Mouse (Mus musculus): ENCODE results near the gene Prx. TPM values are rescaled to one million over a fixed set of nuclear protein-coding genes. Genes with fewer than 3 reads are reported as not detected.
"Not testable (repeated sequence)": the region's sequence is repeated elsewhere in the genome, so short reads cannot be mapped to it uniquely, and the experiment has no call there.

Gene Prx
- total RNA-seq, 2 experiments from 2014 or later = 0.43 TPM; not detected in 1

DNA sequence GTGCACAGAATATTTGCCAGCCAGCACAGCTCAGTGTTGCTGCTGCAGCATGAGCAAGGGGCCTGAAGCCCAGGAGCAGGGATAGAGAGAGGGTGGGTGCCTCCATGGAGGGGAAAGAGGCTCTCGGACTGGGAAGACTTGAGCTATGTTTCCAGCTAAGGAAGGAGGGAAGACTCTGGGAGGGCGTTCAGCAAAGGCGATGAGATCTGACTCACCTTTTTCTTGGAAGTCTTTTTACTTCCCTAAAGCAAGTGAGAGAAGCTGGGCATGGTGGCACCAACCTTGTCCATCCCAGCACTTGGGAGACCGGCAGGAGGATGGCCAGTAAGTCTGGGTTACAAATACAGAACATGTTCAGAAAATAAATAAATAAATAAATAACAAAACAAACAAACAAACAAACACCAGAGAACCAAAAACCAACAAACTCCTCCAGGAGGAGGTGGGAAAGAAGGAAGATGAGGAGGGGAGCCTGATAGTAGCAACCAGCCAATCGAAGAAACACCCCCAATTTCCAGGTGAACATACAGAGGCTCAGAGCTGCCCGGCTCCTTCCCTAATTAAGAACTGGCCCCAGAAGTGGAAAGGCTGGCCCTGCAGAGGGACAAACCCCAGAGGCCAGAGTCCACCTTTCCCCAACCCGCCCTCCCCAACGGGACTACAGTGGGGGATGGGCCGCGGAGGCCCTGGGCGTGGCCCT lies 18.0 kb upstream of the Prx start:
- ATAC-seq (replicated peaks; ENCODE audit: low FRiP score, poor library complexity, severe bottlenecking) = no peak

DNA sequence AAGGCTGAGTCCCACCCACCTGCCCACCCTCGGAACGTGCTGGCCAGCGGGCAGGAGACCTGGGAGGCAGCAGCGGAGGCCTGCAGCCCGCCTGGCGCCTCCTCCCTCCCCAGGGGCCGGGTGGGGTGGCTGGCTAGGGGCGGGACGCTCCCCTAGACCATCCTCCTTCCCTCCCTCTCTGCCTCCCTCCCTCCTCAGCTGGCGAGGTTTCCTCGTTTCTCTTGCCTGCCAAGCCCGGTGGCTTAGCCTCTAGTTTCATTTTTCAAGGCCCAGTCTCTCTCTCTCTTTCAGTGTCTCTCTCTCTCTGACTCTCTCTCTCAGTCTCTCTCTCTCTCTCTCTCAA lies 17.5 kb upstream of the Prx start:
- peak; percentile 92 for ATAC-seq (replicated peaks; ENCODE audit: low FRiP score, poor library complexity, severe bottlenecking)

DNA sequence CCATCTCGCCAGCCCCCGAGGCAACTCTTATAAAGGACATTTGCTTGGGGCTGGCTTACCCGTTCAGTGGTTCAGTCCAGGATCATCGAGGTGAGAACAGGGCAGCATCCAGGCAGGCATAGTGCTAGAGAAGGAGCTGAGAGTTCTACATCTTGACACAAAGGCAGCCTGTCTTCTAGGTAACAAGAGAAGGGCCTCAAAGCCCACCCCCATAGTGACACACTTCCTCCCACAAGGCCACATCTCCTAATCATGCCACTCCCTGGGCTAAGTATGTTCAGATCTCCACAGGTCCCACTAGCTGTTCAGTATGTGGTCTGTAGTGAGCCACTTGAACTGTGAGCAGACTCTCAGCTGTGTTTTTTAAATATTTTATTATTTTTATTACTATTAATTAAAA lies 15.3 kb upstream of the Prx start:
- ATAC-seq (replicated peaks; ENCODE audit: low FRiP score, poor library complexity, severe bottlenecking) = no peak

DNA sequence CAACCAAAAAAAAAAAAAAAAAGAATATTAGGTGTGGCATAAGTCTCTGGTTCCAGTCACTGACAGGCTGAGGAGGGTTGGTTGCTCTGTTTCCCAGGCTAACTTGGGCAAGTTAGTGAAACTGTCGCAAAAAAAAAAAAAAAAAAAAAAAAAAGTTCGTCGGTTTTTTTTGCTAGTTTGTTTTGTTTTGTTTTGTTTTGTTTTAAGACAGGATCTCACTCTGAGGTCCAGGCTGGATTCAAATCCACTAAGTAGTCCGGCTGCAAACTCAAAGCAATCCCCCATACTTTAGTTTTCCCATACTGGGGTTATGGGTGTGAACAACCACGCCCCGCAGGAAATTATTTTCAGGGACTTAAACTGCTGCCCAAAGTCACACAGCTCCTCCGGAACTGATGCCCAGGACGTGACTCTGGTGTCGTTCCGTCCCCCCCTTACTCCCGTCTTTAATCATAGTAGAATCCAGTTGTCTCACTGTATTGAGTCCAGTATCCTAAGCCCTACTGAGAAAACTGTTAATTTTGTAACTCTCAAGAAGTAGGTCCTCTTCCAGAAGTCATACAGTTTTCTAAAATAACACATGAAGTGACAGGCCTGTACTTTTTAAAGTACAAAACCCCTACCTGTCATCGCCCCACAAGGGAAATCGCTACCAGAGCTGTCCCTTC lies 12.9 kb upstream of the Prx start:
- ATAC-seq (replicated peaks; ENCODE audit: low FRiP score, poor library complexity, severe bottlenecking) = 0 out of 2 replicates have a peak, but pooled peaks have one; percentile 5

DNA sequence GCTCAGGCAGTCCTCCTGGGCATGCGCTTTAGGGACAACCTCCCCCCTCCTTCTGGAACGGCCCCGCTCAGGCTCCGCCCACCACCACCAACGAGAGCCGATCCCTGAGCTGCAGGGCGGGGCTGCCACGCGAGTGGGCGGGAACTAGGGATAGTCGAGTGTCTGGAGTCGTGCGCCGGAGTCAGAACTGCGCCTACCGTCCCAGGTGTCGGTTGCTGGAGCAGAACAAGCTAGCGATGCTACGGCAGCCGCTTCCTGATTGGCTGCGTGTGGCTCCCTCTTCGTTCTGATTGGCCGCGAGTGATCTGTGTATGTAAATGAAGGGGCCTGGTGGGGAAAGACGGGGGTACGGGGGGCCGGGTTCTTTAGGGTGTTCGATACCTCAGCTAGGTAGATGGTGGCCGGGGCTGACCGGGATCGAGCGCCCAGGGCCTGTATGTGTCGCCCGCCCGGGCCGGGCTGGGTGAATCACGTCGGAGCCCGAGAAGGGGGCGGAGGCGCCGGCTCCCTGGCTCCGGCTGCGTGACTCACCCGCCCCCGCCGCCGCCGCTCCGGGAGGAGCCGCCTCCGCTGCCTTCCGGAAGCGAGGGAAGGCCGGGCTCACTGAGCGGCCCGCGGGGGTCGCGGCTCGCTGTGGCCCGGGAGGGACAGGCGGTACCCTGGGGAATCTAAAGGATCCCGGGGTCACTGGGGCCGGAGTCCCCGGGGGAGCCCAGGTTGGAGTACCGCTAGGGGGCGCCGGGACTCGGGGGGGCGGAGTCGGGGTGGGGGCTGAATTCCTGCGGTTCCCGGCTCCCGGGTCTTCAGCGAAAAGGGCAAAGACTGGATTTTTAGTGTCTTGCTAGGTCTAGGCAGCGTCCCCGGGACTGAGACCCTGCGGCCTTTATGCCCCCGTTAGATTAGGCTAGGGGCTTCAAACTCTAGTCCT lies 12.1 kb upstream of the Prx start, which contains the start of gene Sertad1:
Sertad1 (plus strand) TSS at position 141 of the 928 bp plus-strand sequence.
- ATAC-seq (replicated peaks; ENCODE audit: low FRiP score, poor library complexity, severe bottlenecking) = peak; percentile 79

DNA sequence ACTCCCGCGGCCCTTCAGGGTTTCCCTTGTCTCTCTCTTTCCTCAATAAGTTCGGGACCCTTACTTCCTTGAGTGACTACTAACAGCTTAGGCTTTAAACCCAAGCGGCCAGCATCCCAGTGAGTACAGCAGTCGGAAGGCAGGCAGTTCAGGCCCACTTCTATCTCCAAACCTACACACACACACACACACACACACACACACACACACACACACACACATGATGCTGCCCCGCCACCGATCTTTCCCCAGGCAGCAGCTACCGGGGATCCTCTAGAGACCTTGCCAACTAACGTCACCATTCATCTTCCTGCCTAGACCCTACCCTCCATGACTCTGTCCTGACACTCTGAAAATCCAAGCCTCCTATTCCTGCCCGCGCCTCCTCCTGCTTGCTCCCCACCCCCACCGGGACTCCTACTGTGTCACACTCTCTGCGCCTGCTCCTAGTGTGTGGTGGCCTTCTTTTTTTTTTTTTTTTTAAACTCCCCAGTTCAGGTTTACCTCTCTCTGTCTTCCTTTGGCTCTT lies 11.3 kb upstream of the Prx start:
- ATAC-seq (replicated peaks; ENCODE audit: low FRiP score, poor library complexity, severe bottlenecking) = no peak

DNA sequence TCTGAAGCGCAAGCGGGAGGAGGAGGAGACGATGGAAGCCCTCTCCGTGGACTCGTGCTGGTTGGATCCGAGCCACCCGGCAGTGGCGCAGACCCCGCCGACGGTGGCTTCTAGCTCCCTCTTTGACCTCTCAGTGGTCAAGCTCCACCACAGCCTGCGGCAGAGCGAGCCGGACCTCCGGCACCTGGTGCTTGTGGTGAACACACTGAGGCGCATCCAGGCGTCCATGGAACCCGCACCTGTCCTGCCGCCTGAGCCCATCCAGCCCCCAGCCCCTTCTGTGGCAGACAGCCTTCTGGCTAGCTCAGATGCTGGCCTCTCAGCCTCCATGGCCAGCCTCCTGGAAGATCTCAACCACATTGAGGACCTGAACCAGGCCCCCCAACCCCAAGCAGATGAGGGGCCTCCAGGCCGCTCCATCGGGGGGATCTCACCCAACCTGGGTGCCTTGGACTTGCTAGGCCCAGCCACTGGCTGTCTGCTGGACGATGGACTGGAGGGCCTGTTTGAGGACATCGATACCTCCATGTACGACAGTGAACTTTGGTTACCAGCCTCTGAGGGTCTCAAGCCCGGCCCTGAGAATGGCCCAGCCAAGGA lies 9.8 kb upstream of the Prx start:
- ATAC-seq (replicated peaks; ENCODE audit: low FRiP score, poor library complexity, severe bottlenecking) = no peak

DNA sequence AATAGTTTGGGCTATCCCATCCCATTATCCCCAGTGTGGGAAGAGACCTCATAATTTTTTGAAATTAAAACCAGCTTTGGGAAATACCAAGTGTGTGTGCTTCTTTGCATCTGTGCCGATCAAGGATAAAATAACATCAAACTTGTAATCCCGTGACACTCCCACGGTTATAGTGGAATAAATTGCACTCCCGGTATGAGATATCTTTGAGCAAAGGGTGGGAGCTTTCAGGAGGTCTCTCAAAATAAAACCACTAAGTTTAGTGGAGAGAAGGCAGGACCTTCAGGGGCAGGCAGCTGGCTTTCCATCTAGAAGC lies 8.9 kb upstream of the Prx start:
- ATAC-seq (replicated peaks; ENCODE audit: low FRiP score, poor library complexity, severe bottlenecking) = no peak

DNA sequence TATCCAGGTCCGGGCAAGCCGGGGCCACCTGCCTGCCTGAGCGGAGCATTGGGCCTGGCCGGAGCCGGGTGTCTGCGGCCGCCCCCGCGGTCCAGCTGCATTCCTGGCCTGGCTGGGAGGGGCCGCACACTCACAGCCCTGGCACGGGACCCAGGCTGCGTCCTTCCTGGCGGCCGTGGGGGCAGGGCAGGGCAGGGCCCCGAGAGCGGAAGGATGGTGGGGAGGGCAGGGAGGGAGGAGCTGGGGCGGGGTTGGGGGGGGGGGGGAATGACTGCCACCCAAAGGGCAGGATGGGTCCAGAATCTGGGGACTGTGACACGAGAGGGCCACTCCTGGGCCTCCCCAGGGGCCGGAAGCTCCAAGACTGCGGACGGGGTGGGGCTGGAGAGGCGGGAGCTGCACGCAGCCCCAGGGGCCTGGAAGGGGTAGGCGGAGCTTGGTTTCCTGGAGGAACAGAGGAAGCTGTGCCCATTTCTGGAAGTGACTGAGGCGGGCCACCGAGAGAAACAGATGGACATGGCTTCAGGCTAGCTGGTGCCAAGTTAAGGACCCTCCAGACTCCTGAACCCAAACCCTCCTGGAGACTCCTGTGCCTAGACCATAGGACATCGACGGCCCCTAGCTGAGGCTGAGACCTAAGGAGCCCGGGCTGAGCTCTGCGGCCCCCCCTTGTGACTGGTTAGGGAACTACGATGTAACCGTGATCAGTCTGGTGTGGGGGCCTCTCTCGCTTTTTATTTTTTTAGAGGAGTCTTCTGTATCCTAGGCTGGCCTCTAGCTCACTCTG lies 8.4 kb upstream of the Prx start:
- ATAC-seq (replicated peaks; ENCODE audit: low FRiP score, poor library complexity, severe bottlenecking) = peak; percentile 70

DNA sequence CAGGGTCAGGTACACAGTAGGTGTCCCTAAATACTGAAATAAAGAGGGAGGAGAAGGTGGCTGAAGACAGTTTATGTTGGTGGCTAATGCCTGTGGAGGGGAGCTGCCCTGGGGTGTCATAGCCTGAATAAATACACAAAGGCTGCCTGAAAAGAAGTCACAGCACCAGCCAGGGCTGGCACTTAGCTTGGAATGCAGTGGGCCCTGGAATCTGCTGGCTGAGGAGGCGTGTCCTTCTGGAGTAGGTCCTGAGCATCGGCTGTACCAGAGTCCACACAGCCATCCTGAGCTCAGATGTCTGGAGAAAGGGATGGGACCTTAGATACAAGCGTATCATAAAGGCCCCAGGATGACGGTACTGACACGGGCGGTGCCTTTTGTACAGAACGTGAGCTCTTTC lies 7.3 kb upstream of the Prx start:
- no peak for ATAC-seq (replicated peaks; ENCODE audit: low FRiP score, poor library complexity, severe bottlenecking)

DNA sequence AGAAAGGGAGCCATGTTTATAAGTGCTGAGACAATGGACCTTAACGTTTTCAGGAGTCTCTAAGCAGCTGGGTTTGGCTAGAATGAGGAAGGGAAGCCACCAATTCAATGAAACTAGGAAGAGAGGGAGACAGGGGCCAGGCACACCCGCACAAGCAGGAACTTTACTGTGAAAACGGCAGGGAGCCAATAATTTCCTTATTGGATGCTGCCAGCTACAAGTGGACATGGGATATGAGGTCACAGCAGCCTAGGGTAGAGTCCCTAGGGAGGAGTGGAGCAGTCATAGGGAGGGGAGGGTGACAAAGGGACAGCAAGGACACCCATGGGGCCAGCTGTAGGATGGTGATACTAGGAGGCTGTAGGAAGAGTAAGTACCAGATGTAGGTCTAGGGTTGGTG lies 6.1 kb upstream of the Prx start:
- no peak for ATAC-seq (replicated peaks; ENCODE audit: low FRiP score, poor library complexity, severe bottlenecking)

DNA sequence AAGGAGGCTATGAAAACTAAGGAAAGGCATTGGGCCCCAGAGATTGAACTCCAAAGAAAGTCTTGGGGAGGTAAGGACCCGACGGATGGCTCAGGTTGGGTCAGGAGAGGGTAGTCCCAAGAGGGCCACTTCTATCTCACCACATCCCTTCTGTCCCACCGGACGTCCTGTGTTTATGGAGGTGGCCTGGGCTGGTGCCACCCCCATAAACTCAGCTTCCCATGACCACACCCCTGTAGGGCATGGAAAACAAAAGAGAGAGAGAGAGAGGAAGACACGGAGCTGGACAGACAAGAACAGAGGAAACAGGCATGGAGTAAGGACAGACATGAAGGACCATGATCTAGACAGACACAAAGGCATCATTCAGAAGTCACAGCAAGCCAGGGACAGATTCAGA lies 5.7 kb upstream of the Prx start:
- no peak for ATAC-seq (replicated peaks; ENCODE audit: low FRiP score, poor library complexity, severe bottlenecking)

DNA sequence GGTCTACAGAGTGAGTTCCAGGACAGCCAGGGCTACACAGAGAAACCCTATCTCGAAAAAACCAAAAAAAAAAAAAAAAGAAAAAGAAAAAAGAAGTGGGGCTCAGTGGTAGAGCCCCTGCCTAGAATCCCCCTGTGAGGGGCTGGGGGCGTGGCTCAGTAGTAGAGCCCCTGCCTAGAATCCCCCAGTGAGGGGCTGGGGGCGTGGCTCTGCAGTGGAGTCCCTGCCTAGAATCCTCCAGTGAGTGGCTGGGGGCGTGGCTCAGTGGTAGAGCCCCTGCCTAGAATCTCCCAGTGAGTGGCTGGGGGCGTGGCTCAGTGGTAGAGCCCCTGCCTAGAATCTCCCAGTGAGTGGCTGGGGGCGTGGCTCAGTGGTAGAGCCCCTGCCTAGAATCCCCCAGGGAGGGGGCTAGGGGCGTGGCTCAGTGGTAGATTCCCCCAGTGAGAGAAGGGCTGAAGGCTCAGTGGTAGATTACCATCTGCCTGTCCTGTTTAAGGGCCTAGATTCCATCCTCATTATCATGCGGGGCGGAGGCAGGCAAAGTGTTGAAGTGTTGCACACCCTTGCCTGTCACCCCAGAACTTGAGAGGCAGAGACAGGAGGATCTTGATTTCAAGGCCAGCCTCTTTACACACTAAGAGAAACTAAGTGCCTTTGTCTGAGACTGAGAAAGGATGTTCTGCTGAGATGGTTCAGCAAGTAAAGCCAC lies 4.3 kb upstream of the Prx start:
- ATAC-seq (replicated peaks; ENCODE audit: low FRiP score, poor library complexity, severe bottlenecking) = not testable (repeated sequence)

DNA sequence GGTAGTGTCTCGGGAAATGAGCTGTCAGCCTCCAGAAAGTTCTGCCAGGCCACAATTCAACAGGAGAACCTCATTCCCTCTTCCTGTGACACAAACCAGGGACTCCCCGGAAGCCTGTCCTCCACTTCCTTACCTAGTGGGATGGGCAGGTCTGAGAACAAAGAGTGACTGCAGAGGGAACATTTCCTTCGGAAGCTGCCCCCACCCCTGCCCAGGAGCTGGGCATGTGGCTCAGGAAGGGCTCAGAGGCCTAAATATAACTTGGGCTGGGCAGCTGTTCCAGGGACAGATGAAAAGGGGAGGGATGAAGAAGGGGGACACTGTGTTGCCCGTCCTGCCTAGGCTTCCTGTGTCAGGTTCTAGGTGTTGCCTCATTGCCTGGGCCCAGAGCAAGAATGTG lies 2.5 kb downstream of the Prx start:
- ATAC-seq (replicated peaks; ENCODE audit: low FRiP score, poor library complexity, severe bottlenecking) = no peak

DNA sequence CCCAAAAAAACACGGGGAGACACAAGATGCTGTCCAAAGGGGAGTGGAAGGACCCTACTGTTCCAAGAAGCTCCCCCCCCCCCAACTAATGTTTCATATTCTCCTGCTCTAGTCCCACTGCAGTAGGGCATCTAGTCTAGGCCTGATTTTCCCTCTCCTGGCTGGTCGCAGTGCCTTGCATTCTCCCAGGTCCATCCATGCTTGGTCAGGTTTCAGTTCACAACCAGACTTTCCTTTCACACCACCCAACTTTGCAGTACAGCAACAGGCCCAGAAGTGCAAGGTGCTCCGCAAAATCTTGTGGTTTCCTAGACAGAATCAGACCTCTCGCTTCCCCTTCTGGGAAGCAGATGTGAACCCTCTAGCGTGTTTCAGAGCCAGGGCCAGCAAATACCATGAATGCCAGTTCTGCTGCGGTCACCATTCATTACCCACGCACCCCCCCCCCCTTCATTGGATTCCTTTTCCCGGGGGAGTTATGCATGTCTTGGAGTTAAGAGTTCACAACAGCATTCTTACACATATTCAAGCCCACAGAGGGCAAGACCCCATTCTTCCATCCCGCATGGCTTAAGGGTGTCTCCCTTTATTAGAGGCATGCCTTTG lies 7.7 kb downstream of the Prx start:
- no peak for ATAC-seq (replicated peaks; ENCODE audit: low FRiP score, poor library complexity, severe bottlenecking)

DNA sequence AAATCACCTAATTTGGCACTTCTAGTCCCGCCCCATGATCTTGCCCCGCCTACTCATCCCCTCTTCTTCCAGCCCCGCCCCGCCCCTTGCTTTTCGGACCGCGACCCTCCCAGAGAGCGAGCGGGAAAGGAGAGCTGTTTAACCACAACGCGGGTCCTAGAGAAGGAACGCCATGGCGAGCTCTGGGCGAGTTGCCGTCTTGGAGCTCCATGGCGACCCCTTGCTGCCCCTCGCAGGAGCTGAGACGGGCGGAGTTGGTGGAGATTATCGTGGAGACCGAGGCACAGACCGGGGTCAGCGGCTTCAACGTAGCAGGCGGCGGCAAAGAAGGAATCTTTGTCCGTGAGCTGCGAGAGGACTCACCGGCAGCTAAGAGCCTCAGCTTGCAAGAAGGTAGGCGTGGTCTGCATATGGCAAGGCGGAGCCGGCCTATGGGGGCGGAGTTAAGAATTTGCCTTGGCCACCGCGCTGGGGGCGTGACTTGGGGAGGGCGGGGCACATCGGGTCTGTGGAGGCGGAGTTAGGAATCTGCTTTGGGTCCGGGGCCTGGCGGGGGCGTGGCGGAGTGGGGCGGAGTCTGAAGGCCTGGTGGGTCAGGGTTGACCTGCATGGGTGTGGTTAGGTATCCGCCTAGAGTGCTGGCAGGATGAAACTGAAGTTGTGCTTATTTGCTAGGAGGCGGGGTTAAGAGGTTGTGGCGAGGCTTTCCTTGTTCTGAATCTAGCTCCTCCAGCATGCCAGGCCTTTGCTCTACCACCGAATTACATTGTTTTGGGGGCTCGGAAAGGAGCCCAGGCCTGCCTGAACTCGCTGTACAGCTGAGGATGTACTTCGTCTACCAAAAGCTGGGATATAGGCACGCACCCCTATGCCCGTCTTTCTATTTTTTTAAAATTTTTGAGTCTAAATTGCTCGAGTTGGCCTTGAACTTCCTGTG lies 8.9 kb downstream of the Prx start:
- ATAC-seq (replicated peaks; ENCODE audit: low FRiP score, poor library complexity, severe bottlenecking) = peak; percentile 91

DNA sequence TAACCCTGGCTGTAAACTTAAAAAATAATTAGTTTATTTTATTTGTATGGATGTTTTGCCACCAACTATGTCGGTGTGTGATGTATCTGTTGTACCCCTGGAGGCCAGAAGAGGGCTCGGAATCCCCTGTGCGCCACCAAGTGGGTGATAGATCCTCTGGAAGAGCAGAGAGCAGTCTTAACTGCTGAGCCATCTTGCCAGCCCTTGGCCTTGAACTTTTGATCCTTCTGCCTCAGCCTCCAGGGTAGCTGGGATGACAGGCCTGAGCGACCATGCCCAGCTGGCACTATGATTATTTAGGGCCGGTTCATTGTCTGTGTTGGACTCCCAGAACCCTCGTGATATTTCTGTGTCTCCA lies 9.5 kb downstream of the Prx start:
- peak; percentile 81 for ATAC-seq (replicated peaks; ENCODE audit: low FRiP score, poor library complexity, severe bottlenecking)

Data from erythroblast, adult 5-6 weeks (primary cell).